Mouse (Mus musculus) thymus, postnatal 4 days (tissue): Measurements from ENCODE around the gene Nubpl.

Experiments
- DNase-seq: peaks from one replicate; pipeline ENCODE4 v3.0.0; 2021

Nubpl gene

GRCm38 (mm10) chr12:52247438-52247837, 149.9 kb downstream of the Nubpl start:
- DNase-seq = no peak

- DNase-seq = no peak
These were observed 151.0 kb downstream of the Nubpl start for GRCm38 (mm10) chr12:52248531-52248930.

- no peak for DNase-seq
These were observed 156.6 kb downstream of the Nubpl start for GRCm38 (mm10) chr12:52254089-52254488.

GRCm38 (mm10) chr12:52268131-52268530, 170.6 kb downstream of the Nubpl start:
- no peak for DNase-seq

GRCm38 (mm10) chr12:52272828-52273227, 175.3 kb downstream of the Nubpl start:
- no peak for DNase-seq

- DNase-seq = no peak
These were observed 178.8 kb downstream of the Nubpl start for GRCm38 (mm10) chr12:52276320-52276719.

GRCm38 (mm10) chr12:52281232-52281631, 183.7 kb downstream of the Nubpl start:
- DNase-seq = no peak

GRCm38 (mm10) chr12:52284471-52284870, 186.9 kb downstream of the Nubpl start:
- no peak for DNase-seq

- no peak for DNase-seq
These were observed 189.3 kb downstream of the Nubpl start for GRCm38 (mm10) chr12:52286802-52287201.

GRCm38 (mm10) chr12:52288537-52288936, 191.0 kb downstream of the Nubpl start:
- no peak for DNase-seq

GRCm38 (mm10) chr12:52288941-52289567, 191.5 kb downstream of the Nubpl start:
- no peak for DNase-seq

GRCm38 (mm10) chr12:52289594-52289993, 192.1 kb downstream of the Nubpl start:
- DNase-seq = no peak

- DNase-seq = no peak
These were observed 196.4 kb downstream of the Nubpl start for GRCm38 (mm10) chr12:52293931-52294330.

GRCm38 (mm10) chr12:52297988-52298387, 200.5 kb downstream of the Nubpl start:
- DNase-seq = no peak

- no peak for DNase-seq
These were observed 201.1 kb downstream of the Nubpl start for GRCm38 (mm10) chr12:52298683-52299082.

GRCm38 (mm10) chr12:52302961-52303360, 205.4 kb downstream of the Nubpl start:
- no peak for DNase-seq

- DNase-seq = no peak
These were observed 208.8 kb downstream of the Nubpl start for GRCm38 (mm10) chr12:52306348-52306747.

GRCm38 (mm10) chr12:52307331-52307982, 209.9 kb downstream of the Nubpl start:
- no peak for DNase-seq

- no peak for DNase-seq
These were observed 211.1 kb downstream of the Nubpl start for GRCm38 (mm10) chr12:52308628-52309027.

GRCm38 (mm10) chr12:52314818-52315217, 217.3 kb downstream of the Nubpl start:
- DNase-seq = no peak

GRCm38 (mm10) chr12:52317635-52318034, 220.1 kb downstream of the Nubpl start:
- no peak for DNase-seq

- no peak for DNase-seq
These were observed 220.9 kb downstream of the Nubpl start for GRCm38 (mm10) chr12:52318426-52318825.

GRCm38 (mm10) chr12:52319156-52319555, 221.6 kb downstream of the Nubpl start:
- no peak for DNase-seq

GRCm38 (mm10) chr12:52328488-52328887, 231.0 kb downstream of the Nubpl start:
- DNase-seq = no peak
